Mouse (Mus musculus): ENCODE data around the gene Apip. TPM values are rescaled to one million over a fixed set of nuclear protein-coding genes. Genes with fewer than 3 reads are reported as not detected.

Apip gene
- polyA plus RNA-seq, 1 experiment from 2014 or later: 61.6 TPM

DNA sequence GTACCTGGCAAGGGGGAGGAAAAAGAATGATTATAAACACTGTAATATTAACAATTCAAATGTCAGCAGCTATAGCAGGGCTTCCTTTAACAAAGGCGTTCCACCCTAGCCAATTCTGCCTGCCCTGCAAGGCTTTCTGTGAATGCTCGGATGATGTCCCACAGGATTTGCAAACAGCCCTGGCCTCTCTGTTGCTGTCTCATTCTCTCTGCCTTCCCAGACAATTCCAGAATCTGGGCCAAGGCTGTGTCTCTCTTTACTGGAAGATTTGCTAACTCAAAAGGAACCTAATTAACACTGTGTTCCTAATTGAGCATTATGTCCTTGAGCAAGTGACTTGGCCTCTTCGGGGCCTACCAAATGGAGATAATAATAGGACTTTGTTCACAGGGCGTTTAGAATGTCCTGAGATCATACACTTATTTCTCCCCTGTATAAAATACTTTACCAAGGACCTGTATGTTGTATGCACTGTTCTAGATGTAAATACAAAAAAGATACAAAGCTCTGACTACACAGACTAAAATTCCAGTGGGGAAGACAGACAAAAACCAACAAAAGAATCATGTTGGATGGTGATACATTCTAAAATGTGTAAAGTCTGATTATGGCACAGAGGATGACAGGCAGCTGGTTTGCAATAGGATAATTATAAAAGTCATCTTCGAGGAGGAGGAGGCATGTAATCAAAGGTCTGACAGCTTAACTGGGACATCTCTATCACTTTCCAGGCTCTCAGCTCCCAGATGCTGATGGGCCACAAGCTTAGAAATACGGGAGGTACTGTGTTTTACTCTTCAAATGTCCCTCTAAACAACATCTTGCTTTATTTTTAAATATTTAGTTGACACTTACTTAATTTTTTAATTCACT lies 45.1 kb downstream of the Apip start:
- H3K36me3 ChIP-seq (ENCODE audit: control insufficient read depth, insufficient read depth, low read length): no peaks in the 10 kb centered on the region
- no peak overlapping the region for H3K4me2 ChIP-seq (ENCODE audit: low read length)
- no peaks in the 10 kb centered on the region for H3K4me1 ChIP-seq (ENCODE audit: control insufficient read depth, insufficient read depth, low read length)
- H3K4me3 ChIP-seq (ENCODE audit: low read depth, low read length): no peak overlapping the region
- DNase-seq (ENCODE audit: low spot score) (peak; percentile 46), ATAC-seq (peak; percentile 18; the same call in 1 of the 2 replicates)
- no peak overlapping the region; the same call in 1 of the 2 replicates for H3K27ac ChIP-seq (ENCODE audit: low read depth, low read length)
- no peaks in the 10 kb centered on the region for H3K27me3 ChIP-seq (replicated peaks; ENCODE audit: control insufficient read depth, insufficient read depth, low read length)
- no peaks in the 10 kb centered on the region for H3K9me3 ChIP-seq (replicated peaks; ENCODE audit: control insufficient read depth, low read length)
- WGBS: 42% methylated on average over 6 of the region's 6 CpGs
- no peak overlapping the region for H3K9ac ChIP-seq (ENCODE audit: low read length)

DNA sequence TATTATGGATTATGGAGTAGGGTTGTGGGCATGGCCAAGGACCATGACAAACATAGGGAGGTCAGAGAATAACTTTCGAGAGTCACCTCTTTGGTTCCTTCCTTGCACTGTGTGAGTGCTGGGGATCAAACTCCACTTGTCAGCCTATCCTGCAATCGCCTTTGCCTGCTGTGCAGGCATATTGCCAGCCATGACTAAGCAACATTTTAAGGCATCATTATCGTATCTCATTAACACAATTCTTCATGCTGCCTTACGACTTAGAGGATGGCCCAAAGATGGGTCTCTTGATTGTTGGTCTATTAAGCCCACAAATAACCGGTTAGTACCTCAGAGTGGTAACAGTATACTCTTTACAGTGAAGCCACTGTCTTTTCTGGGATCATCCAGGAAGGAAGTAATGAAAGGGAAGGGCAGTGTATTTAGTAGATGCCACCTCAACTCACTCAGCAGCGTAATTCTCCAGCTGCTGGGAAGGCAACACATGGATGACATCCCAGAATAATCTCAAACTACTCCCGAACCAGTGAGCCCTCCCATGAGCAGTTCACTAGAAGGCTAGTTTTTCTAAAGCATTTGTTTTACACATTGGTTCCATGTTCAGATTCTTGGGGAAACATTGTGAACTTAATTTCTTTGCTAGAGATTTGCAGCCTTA lies 45.9 kb downstream of the Apip start:
- Histone ChIP-seq H3K27ac (ENCODE audit: low read depth, low read length) (no peak overlapping the region), H3K36me3 (ENCODE audit: control insufficient read depth, insufficient read depth, low read length) (no peaks in the 10 kb centered on the region), H3K4me2 (ENCODE audit: low read length) (no peak overlapping the region), H3K27me3 (replicated peaks; ENCODE audit: control insufficient read depth, insufficient read depth, low read length) (no peaks in the 10 kb centered on the region), H3K9me3 (replicated peaks; ENCODE audit: control insufficient read depth, low read length) (no peaks in the 10 kb centered on the region), H3K9ac (ENCODE audit: low read length) (no peak overlapping the region), H3K4me3 (ENCODE audit: low read depth, low read length) (no peak overlapping the region), H3K4me1 (ENCODE audit: control insufficient read depth, insufficient read depth, low read length) (no peaks in the 10 kb centered on the region)
- DNase-seq (ENCODE audit: low spot score) (peak; percentile 32), ATAC-seq (no peak)
- WGBS: 74% methylated on average over 7 of the region's 7 CpGs

DNA sequence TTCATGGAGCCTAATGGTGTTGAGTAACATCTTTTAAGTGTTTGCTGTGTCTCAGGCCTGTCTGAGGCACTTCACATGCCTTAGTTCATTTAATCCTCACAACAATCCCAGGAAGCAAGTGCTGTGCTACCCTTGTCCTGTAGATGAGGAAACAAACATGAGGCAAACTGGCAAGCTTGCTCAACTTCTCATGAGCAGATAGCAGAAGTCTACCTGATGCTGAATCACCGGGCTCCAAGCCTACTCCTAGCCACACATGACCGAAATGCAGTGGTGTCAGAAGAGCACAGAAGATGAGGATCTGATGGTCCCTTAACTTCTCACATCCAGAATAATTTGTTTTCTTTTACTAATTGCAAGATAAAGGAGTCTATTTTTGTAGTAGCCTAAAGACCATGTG lies 56.2 kb downstream of the Apip start:
- Histone ChIP-seq H3K27ac (ENCODE audit: low read depth, low read length) (no peak overlapping the region), H3K4me2 (ENCODE audit: low read length) (no peak overlapping the region), H3K4me1 (ENCODE audit: control insufficient read depth, insufficient read depth, low read length) (no peaks in the 10 kb centered on the region), H3K4me3 (ENCODE audit: low read depth, low read length) (no peak overlapping the region), H3K9me3 (replicated peaks; ENCODE audit: control insufficient read depth, low read length) (no peaks in the 10 kb centered on the region), H3K27me3 (replicated peaks; ENCODE audit: control insufficient read depth, insufficient read depth, low read length) (no peaks in the 10 kb centered on the region), H3K36me3 (ENCODE audit: control insufficient read depth, insufficient read depth, low read length) (no peaks in the 10 kb centered on the region), H3K9ac (ENCODE audit: low read length) (no peak overlapping the region)
- no peak for DNase-seq (ENCODE audit: low spot score)
- ATAC-seq: no peak
- 95% methylated on average over 2 of the region's 2 CpGs for WGBS

DNA sequence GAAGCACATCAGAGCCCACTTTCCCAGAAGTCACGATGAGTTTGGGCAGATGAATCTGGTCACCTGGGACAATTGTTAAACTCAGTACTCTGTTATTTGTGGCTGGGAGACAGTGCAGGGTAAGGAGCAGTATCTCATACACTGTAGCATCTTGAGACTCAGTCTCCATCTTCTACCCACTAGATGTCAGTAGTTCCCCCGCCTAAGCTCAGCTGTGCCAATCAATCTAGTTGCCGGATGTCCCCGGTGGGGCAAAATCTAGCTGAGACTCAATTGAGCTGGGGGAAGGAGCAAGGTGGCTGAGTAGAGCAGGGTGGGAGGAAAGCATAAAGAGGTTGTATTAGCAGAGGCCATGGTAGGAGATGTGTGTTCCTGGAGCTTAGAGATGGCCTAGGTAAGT lies 57.7 kb downstream of the Apip start:
- WGBS: 34% methylated on average over 4 of the region's 4 CpGs
- DNase-seq (ENCODE audit: low spot score): peak; percentile 39
- no peaks in the 10 kb centered on the region for H3K4me1 ChIP-seq (ENCODE audit: control insufficient read depth, insufficient read depth, low read length)
- no peaks in the 10 kb centered on the region for H3K27me3 ChIP-seq (replicated peaks; ENCODE audit: control insufficient read depth, insufficient read depth, low read length)
- H3K36me3 ChIP-seq (ENCODE audit: control insufficient read depth, insufficient read depth, low read length): no peaks in the 10 kb centered on the region
- no peak overlapping the region for H3K9ac ChIP-seq (ENCODE audit: low read length)
- no peaks in the 10 kb centered on the region for H3K9me3 ChIP-seq (replicated peaks; ENCODE audit: control insufficient read depth, low read length)
- no peak overlapping the region for H3K4me2 ChIP-seq (ENCODE audit: low read length)
- ATAC-seq: no peak
- H3K27ac ChIP-seq (ENCODE audit: low read depth, low read length): no peak overlapping the region
- no peak overlapping the region for H3K4me3 ChIP-seq (ENCODE audit: low read depth, low read length)

DNA sequence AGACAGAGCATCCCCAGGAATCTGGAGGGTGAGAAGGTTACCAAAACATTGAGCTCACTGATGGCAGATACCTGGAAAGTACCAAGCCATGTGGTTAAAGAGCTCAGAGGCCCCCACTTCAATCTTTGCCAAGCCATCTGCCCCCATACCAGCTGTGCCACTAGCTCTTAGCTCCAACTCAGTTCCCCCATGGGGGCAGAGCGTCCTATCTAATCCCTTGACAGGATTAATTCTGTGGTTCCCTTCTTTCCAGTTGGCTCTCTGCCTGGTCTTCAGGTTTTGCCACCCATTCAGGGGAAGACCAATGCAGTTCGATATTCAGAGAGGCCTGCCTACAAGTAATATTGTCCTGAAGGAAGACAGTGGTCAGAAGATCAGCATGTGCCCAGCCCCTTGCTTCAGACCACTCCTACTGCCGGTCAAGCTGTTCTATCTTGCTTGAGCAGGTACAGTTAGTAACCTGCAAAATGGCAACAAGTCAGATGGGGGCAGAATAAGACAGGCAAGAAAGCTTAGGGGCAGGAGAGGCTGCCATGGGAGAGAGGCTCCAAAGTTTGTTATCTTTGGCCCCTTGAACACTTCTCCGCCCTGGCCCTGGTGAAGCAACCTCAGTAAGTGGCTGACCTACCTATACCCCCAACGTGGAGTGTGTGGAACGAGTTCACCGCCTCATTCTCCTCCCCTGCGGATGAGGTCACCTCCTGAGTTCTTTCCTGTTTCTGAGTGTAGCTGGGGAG lies 65.2 kb downstream of the Apip start:
- H3K27me3 ChIP-seq (replicated peaks; ENCODE audit: control insufficient read depth, insufficient read depth, low read length): no peaks in the 10 kb centered on the region
- no peak overlapping the region for H3K9ac ChIP-seq (ENCODE audit: low read length)
- no peaks in the 10 kb centered on the region for H3K9me3 ChIP-seq (replicated peaks; ENCODE audit: control insufficient read depth, low read length)
- no peaks in the 10 kb centered on the region for H3K36me3 ChIP-seq (ENCODE audit: control insufficient read depth, insufficient read depth, low read length)
- DNase-seq (ENCODE audit: low spot score) (peak; percentile 35), ATAC-seq (no peak)
- 75% methylated on average over 8 of the region's 8 CpGs for WGBS
- H3K27ac ChIP-seq (ENCODE audit: low read depth, low read length): no peak overlapping the region
- no peak overlapping the region for H3K4me3 ChIP-seq (ENCODE audit: low read depth, low read length)
- no peak overlapping the region for H3K4me2 ChIP-seq (ENCODE audit: low read length)
- H3K4me1 ChIP-seq (ENCODE audit: control insufficient read depth, insufficient read depth, low read length): no peaks in the 10 kb centered on the region

Other genes with a start within 250 kb of the Apip start
- gene Cd44, start 172.0 kb upstream of the Apip start, polyA plus RNA-seq (2014; fragmentation: Nextera tagmentation; extraction: Ambion mirVana): 2.1 and 2.2 TPM in 2 replicates
- 63.8 and 67.5 TPM in 2 replicates for gene Pdhx, start 162 bp upstream of the Apip start, polyA plus RNA-seq (2014; fragmentation: Nextera tagmentation; extraction: Ambion mirVana)
- gene Ehf, start 229.6 kb downstream of the Apip start, polyA plus RNA-seq (2014; fragmentation: Nextera tagmentation; extraction: Ambion mirVana): 0.09 TPM in 1 of 2 replicates, not detected in the other

Measured in forebrain, embryonic 14.5 days (tissue).